Mouse (Mus musculus) heart, postnatal 14 days (tissue): Measurements from ENCODE around the gene Phldb2. TPM values are rescaled to one million over a fixed set of nuclear protein-coding genes. Genes with fewer than 3 reads are reported as not detected.
A peak's percentile ranks its signal among the peaks of the same experiment; 100 is the strongest.

ENCODE experiments used
- DNase-seq, 2 experiments: peaks; one replicate each; pipeline ENCODE4 v3.0.0; 2021 to 2022
- intact Hi-C: fragments of 180-260 bp; cut with DNase I; formaldehyde crosslinking; loops from one replicate; pipeline ENCODE4 v1.15.1; 2025
- total RNA-seq, 2 experiments: library from RNA; stranded (reverse); gene quantifications; 2 replicates each; pipeline ENCODE4 v1.2.3; 2021

Gene Phldb2
- total RNA-seq, 2 experiments from 2014 or later, result 25.5 to 27.5 TPM

DNA sequence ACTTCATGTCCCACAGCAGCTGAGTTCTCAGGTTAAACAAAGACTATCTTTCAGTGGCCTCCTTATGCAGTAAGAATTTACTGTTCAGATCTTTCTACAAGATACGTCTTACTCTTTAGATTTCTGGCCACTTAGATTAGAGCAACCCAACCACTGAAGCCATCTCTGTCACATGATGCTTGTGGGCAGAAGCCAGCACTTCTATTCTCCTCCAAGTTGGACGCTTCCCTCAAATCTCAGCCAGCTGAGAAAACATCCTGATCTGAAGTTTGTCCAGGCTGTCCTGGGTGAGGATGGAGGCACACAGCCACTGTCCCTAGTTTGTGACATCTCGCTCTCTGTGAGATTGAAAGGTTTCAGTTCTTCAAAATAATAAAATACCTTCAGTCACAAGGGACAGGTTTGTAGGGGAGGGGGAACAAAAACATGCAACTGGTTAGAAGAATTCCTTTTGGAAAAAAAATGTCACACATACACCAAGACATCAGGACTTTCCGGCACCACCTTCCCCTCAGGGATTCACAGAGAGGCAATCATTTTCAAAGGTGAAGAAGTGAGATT lies 3.1 kb upstream of the Phldb2 start:
- DNase-seq, result no peak

DNA sequence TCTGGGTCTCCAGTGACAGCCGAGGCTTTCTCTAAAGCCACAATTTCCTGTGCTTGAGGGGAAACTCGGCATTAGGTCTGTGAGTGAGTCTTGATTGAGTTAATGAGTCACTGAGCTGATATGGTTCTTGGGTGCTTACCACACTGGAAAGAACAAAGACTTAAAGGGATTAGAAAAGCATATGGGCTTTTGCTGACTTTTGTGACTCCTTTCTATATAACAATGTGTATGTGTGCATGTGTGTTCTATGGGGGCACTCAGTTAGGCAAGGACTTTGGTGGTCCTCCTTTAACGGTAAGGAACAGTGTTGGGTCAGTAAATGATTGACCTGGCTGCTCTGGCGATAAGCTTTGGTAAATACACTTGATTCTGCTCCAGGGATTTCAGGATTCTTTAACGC lies 897 bp downstream of the Phldb2 start:
- intact Hi-C loops, result no loop called here
- no peak for DNase-seq

More for the DNA sequence above, 3.1 kb upstream of the Phldb2 start:
- intact Hi-C loops, result no loop called here

DNA sequence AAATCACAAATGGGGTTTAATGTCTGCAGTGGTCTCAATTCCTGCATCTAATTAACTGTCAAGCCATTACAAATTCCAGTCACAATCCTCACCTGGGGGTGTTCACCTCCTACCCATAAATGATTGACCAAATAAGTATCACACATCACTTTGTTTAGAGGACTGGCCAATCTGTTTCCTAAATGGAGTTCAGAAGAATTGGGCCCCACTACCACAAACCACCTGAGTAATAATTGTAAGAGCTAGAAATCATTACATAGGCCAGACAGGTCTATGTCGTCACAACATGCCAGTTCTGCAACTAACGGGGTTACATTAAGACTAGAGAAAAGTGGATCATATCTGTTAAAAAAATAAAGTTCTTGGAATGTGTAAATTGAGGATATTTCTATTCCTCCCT lies 1.4 kb downstream of the Phldb2 start:
- intact Hi-C loops, result no loop called here
- DNase-seq, result no peak

DNA sequence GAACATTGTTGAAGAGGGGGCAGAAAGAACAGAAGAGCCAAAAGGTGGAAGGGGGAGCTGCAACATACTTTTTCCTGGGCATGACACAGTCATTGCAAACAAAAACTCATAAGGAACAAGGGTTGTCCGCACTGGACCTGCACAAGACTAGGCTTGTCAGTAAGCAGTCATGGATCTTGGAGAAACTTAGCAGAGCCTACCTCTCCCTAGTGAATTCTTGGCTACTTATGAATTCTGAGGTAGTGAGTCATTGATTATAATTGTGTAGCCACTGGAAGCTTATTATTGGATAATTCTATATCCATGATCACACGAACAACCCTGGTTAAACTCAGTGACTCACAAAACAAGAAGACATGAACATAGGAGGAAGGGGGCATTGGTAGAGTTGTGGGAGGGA lies 7.1 kb downstream of the Phldb2 start:
- intact Hi-C loops, result no loop called here

DNA sequence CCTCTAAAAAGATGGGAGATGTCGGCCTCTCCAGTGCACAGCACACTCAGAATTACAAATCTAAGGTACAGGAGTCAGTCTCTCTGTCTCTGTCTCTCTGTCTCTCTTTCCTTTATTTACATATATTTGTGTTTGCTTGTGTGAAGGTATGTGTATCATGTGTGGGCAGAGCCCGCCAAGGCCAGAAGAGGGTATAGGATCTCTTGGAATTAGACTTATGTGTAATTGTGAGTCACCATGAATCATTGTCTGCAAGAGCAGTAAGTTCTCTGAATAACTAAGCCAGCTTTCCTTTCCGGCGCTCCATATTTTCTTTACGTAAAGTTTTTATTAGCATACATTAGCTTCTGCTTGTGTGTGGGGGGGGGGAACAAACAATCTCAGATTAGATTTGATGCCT lies 7.7 kb downstream of the Phldb2 start:
- intact Hi-C loops, result no loop called here
- DNase-seq, result no peak

More for the DNA sequence above, 7.1 kb downstream of the Phldb2 start:
- DNase-seq, result no peak

DNA sequence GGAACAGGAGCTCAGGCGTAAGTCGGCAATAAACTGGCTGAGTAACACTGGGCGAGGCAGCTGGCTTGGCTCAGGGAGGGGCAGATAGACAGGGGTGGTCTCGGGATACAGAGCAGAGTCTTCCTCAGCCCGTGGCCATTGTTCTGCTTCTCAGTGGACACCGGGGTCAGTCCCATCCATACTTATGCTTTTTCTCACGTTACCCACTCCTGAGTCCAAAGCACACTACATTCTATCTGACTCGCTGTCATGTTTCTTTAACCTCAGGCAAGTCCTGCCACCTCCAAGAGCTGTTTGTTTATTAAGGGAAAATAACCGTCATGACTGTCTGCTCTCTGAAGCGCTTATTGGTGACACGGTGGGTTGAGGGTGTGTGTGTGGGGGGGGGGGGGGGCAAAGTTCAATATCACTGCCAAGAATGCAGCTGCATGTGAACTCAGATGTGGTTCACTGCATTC lies 8.2 kb downstream of the Phldb2 start:
- no peak for DNase-seq
- intact Hi-C loops, result no loop called here

DNA sequence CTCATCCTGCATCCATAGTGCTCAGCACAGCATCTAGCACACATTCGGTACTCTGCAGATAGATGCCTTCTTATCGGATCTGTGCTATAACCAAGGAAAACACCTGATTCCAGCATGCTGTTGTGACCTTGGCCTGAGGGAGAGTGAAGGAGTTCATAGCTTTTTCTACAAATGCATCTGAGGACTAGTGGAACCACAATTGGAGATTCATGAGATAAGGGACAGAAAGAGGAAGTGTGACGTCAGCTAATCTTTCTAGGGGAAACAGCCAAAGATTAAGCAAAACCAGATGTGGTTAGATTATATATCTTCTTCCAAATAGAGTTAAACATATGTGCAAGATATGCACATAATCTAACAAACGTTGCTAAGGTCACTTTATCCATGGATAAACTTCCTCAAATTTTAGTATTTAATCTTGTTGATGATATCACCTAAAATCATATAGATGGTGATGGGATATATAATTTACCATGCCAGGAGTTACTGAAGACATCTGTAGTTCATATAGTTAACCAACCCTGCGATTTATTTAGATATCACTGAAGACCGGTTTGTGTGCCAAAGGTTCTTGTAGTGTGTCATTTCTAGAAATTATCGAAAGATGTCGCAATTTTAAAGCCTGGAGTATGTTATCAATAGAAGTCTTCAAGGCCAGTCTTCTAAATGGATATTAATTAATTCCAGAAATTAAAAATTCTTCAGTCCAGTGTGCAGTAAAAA lies 11.1 kb downstream of the Phldb2 start:
- intact Hi-C loops, result no loop called here
- DNase-seq, result no peak

DNA sequence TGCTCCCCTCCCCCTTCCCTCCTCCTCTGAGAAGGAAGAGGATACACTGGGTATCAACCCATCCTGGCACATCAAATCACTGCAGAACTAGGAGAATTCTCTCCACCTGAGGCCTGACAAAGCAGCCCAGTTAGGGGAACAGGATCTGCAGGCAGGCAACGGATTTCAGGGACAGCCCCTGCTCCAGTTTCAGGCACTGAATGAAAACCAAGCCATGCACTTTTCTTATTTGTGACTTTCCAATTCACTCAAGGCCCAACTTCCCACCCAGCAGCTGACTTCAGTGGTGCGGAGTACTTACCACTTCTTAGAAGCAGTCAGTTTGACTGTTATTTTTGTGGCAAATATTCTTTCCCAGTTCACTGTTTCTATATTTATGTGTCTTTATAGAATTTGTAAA lies 12.7 kb downstream of the Phldb2 start:
- intact Hi-C loops, result no loop called here

DNA sequence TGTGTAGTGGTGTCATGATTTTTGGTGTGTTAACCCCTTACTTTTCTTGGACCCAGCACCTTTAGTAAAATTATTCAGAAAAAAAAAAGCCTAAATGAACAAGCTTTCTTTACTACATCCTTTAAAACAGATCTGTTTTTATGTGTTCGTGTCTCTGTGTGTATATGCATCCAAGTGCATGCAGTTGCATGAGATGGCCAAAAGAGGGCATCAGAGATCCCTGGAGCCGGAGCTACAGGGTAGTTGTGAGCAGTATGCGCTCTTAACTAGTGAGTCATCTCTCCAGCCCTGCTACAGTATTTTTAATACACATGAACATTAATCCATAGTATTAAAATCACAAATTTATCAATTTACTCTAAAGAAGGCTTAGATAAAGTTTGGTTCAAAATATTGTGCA lies 14.0 kb downstream of the Phldb2 start:
- DNase-seq, result no peak
- intact Hi-C loops, result no loop called here

More for the DNA sequence above, 12.7 kb downstream of the Phldb2 start:
- DNase-seq, result no peak

DNA sequence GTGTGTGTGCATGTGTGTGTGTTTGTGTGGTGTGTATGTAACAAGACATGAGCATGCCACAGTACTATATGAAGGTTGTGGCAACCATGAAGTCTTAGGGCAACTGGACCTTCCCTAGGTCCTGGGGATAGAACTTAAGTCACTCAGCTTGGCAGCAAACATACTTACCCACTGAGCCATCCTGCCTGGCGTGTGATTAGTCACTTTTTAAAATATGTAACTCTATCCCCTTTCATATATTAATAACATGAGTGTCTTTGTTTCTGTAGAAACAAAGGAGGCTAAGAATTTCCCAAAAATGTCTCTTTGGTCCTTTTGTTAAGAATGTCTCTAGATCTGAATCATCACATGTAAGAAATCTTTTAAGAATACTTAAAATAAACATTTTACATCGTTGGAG lies 16.0 kb downstream of the Phldb2 start:
- DNase-seq, result no peak

DNA sequence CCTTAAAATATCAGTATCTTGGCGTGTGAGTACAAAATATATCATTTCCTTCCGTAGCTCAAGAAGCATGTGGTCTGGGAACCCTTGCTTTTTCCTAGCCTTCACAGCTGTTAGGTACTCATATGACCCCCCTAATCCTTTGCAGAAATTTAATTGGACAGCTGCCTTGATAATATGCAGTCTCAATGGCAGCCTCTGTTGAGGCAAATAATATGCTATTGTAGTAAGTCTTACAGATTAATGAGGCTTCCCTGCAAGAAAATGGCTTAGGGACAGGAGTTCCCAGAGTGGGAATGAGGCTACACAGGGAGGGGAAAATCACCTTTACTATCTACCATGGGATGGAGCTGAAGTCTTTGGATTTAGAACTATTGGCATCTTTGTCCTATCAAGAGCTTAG lies 16.9 kb downstream of the Phldb2 start:
- intact Hi-C loops, result no loop called here
- no peak for DNase-seq

More for the DNA sequence above, 16.0 kb downstream of the Phldb2 start:
- intact Hi-C loops, result no loop called here

DNA sequence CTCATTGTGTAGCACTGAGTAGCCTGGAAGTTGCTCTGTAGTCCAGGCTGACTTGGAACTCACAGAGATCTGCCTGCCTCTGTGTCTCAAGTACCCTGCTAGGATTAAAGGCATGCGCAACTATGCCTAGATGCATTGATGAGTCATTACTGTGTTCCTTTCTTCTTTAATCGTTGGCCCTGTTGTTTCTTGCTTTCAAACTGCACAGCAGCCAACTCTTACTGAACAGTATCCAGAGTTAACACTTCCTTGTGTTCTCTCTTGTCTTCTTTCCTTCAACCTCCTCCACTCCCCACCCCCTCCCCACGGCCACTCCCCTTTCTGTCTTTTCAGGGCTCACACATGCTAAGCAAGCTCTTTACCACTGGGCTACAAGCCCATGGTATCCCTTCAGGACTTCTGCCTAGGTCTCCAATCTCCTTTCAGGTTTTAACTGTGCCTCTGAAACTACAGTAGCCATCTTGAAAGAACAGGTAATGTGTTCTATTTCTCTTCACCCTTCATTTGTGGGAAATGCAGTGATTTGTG lies 17.4 kb downstream of the Phldb2 start:
- intact Hi-C loops, result no loop called here
- no peak for DNase-seq

DNA sequence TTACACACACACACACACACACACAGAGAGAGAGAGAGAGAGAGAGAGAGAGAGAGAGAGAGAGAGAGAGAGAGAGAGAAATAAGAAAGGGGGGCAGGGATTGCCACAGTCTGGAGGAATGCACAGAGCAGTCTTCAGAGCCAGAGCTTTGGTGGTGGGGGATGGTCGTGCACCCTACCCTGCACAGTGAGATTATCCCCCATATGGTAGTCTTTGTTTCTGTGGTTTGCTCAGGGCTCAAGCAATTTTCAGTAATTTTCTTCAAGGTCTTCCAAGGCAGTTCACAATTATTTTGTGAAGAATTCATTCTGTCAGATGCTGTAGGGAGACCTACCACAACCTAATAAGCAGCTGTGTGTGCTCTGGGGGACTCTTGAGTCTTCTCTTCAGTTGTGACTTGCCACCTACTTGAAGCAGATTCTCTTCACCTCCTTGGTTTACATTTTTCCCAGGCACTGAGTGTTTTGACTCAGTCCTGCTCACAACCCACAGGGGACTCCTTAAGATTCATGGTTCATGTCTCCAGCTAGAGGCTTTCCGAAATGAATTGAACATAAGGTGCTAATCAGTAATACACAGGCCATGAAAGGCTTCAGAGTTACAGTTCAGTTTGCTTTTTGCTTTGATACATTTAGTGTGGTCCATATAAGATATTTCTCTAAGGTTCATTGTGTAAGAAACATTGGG lies 18.5 kb downstream of the Phldb2 start:
- intact Hi-C loops, result no loop called here
- DNase-seq, result no peak

DNA sequence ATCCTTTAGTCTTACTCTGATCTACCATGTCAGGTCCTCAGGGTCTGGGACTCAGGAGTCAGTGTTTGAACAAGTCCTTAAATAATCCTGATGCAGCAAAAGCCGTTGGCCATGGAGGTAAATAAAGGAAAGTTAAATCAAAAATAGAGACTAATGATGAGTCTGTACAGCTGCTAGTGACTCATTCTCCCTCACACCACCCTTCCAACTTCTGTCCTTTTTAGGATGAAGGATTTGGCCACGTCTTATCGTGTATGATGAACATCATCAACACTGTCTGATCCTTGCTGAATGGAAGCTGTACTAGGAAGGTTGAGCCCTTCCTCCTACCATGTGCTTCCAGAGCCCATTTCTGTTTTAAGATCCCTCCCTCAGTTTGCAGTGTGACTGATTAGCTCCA lies 23.1 kb downstream of the Phldb2 start:
- DNase-seq, result no peak
- intact Hi-C loops, result no loop called here

DNA sequence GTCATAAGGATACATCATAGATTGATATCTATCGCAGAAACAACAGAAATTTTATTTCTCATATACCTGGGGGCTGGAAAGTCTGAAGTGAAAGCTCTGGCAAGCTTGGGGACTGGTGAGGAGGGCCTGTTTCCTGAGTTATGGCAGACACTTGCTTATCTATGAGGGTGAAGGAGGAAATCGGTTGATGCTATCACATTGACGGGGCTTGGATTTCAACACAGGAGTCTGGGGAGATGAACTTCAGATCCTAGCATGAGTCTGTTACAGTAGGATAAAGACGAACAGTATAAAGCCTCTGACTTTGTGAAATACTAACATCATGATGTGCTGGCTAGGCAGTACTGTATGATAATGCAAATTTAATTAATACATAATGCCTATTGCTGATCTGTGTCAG lies 25.3 kb downstream of the Phldb2 start:
- intact Hi-C loops, result no loop called here
- DNase-seq, result no peak

DNA sequence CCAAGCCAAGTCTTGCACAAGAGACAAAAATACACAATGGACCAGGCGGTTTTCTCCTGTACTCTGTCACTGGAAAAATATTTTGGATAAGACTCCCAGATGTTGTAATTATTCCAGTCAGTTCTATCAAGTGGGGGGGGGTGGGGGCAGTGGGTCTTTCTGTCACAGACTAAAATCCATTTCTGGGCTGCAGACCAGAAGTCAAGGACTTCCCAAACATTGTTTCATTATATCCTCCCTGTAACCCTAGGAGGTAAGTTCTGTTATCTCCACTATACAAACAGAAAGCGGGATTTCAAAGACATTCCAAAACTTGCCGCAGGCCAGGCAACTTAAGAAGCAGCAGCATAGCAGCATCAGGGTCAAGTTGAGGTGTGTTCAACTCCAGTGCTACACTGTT lies 25.8 kb downstream of the Phldb2 start:
- intact Hi-C loops, result no loop called here
- no peak for DNase-seq

DNA sequence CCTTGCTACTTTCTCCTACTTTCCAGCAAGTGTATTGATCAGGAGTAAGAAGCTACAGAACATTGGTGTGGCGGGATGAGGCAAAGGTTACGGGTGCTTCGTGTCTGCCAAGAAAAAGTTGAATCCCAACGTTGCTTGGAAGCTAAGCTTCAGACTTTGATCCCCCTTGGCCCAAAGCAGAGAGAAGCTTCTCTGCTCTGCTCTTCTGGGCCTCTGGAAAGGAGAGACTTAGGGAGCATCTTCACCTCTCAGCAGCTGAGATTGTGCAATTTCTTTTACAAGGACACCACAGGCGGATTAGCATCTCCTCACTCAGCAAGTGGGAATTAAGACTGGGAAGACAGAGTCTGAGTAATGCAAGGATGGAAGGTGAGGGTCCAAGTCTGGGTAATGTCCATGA lies 26.5 kb downstream of the Phldb2 start:
- no peak for DNase-seq
- intact Hi-C loops, result no loop called here

DNA sequence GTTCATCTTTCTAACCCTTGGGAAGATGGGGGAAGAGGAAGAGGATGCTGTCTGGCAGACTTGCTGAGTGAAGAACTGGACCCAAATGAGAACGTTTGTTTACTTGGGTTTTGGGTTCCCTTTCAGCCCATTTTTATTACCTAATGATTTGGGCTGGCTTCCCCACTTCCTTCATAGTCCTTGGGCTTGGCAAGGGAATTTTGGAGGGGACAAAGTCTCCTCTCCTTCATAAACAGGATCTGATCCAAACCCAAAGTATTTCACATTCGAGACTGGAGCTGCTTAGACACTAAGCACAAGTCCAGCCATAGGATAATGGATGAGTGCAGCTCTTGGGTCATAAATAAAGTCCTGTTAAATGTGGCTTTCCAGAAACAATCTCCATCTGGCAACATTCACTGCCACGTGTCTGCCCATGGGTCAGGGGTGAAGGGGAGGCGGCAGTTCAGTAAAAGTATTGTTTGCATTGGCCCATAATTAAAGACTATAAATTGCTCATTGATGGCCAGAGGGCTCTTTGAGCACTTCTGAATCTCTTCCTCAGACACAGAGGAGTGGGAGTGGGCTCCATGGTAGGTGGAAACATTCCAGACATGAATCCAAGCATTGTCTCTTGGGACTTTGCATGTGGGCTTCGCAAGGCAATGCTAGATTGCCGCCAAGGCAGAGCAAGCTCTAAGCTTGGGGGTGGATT lies 29.5 kb downstream of the Phldb2 start:
- intact Hi-C loops, result loop anchor here (5.0 kb wide), 2 partner anchors 43 to 82 kb away; no protein-coding TSS in a partner anchor
- DNase-seq, result no peak

DNA sequence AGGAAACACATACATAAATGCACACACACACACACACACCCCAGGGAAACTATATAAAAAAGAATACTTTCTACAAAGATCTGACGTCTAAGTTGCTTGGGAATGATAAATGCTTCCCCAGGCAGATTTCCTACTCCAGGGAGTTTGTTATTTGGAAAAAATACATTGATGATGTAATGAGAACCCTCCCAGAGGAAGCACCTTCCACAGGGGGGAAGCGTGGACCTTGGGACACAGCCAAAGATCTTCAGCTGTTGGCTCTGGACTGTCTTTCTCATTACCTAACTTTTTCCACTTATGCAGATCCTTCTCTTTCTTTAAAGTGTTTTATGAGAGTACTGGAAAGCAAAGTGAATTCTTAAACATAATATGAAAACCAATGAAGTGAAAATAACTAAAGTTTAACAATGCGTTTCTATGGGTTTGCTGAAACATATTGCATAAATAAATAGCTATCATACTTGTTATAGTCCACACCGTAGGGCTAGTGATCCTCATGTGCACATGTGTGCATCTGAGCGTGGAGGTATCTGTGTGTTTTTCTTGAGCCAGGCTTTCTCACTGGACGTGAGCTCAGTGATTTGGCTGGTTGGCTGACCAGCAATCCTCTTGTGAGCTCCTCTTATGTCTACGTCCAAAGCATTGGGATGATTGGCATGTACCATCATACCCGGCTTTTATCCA lies 30.7 kb downstream of the Phldb2 start:
- intact Hi-C loops, result loop anchor here (5.0 kb wide), 2 partner anchors 45 to 80 kb away; no protein-coding TSS in a partner anchor
- DNase-seq, result peak; percentile 47 to 55

DNA sequence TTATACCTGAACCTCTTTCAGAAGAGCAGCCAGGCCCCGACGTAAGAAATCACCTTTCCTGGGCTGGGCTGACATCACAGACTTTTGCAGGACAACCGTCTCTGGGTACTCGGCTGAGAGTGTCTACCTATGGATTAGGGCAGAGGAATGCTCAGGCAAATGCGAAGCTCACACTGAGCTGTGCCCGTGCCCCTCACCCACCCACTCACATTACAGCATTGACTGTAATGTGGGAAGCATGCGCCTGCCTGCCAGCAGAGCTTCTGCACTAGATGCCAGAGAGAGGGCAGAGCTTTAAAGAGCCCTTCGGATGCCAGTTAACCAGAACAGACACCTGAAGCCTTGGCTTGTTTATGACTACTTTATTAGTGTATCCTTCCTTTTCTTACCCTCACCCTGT lies 33.8 kb downstream of the Phldb2 start:
- no peak for DNase-seq
- intact Hi-C loops, result no loop called here
